Mouse (Mus musculus): ENCODE measurements around the gene Tenm2.

Gene Tenm2

DNA sequence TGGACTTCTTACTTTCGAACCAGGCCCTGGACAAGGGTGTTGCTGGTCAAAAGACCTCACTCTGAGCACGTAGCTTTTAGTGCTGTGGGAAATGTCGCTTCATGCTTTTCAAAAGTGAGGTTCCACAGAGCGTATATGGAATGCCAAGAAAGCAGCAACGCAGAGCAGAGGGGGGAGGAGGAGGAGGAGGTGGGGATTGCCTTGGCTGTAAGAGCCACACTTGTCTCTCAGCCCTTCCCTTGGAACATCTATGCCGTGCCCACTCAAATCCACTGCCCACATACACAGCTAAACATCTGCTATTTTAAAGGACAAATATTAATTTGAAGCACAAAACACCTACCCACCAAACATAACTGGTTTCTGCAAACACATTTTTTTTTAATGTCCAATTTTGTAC is 544.9 kb downstream of the Tenm2 start:
- DNase-seq = no peak

- no peak for DNase-seq
Observed at GRCm38 (mm10) chr11:36686253-36686652, 549.5 kb downstream of the Tenm2 start.

DNA sequence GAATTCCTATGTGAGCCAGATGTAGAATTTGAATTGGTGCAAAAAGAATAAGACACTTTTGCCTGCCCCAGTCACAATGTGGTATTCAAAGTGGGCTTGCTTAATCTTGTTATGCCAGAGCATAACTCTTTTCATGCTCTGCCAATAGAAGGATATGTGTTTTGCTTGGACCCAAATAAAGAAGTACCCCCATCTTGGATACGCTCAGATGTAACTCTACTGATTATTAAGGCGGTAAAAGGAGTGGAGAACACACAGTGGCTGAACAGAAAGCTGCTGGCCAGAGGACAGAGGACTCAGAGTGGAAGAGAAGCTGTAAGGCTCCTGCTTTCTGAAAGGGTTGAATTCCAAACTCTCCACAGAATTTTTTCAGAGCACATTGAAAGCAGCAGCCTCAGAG is 556.4 kb downstream of the Tenm2 start:
- DNase-seq = no peak

DNA sequence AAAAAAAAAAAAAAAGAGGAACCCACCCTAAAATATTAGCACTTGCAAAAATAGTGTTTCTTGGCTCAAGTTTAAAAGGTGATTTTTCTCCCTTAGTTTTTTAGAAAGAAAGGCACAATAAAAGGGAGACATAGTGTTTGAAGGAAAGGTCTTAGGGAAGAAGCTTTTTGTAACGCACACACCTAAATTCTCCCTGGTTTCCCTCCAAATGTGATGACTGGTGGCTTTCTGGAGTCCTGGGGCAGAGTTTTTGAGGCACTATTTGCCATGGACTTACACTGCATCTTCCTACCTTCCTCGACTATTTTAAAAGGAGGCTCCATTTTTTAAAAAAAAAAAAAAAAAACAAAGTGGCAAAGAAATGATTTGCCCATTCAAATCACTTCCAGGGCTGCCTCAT is 557.2 kb downstream of the Tenm2 start:
- no peak for DNase-seq

DNA sequence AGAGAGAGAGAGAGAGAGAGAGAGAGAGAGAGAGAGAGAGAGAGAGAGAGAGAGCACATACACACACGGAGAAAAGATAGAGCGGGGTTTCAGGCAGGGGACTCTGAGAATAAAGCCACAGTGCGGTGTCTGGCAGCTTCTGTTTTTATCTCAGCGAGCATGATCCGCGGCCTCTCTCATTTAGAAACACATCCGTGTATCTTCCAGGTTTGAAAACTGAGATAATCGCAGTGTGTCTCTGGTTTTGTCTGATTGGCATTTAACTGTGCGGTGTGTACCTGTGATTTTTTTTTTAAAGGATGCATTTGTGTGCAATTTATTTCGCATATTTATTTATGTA is 557.7 kb downstream of the Tenm2 start:
- DNase-seq = no peak

- peak; percentile 15 for DNase-seq
Observed at GRCm38 (mm10) chr11:36677321-36678056, 558.3 kb downstream of the Tenm2 start.

DNA sequence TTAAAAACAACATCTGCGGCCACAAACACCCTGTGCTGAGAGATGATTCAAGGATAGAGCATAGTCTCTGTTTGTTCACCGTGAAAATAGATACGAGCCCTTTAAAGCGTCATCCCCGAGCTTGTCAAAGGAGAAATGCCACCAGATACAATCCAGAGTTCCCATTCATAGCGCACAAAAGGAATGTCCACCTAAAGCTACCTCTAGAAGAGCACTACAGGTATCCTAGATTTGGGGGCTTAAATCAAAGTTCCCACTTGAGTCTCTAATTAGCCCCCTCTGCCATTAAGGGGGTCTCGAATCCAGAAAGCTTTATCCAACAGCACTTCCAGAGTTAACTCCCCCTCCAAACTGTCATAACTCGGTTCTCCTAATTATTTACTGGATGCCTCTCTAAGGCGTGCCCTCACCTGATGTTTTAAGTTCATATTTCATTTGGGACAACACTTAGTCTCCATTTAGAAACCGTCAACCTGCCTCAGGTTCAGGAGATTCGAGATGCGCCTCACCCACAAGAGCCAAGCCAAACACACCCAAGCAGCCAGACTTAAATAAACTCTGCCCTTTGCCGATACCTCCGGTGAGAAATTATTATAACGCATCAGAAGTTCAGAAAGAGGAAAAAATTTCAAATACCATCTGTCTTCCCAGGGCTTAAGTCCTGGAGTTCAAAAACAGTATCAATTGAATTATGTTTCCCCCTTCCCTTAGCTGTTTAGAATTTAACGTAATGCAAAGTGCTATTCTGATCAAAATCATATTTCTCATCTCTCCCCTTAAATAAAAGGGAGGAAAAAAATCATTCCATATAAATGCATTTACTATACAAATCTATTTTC is 559.1 kb downstream of the Tenm2 start:
- DNase-seq = no peak

- DNase-seq = no peak
Observed at GRCm38 (mm10) chr11:36674902-36675422, 560.8 kb downstream of the Tenm2 start.

- DNase-seq = no peak
Observed at GRCm38 (mm10) chr11:36674141-36674540, 561.6 kb downstream of the Tenm2 start.

DNA sequence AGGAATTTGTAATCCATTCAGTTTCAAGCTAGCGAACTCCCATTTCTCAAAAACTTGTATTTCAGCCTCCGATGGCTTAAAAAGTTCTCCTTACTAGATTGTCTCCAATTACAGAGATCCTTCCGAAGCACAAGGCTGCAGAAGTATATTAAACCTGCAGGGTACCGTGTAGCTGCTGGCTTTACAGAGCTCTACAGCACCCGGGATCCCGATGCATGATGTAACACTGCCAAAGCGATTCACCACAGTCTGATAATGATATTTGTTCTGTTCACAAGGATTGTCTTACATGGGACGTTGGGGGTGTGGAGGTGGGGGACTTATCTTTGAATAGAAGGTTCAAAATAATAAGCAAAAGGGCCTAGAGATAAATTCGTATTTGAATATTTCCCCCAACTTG is 564.6 kb downstream of the Tenm2 start:
- no peak for DNase-seq

DNA sequence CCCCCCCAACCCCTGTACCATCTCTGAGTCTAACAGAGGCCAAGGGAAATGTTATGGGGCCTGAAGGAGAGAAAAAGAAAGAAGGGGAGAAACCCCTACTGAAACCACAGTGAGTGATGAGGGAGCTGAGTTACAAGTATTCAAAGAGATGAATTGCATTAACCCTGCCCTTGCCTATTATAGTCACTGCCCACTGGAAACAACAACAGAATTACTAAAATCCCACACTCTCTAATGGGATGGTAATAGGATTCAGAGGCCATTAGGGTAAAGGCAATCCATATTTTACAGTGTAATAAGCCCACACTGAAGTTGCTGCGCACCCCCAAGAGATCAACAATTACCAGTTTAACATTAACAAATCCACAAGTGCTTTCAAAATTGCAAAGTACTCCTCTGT is 571.7 kb downstream of the Tenm2 start:
- DNase-seq = no peak

- DNase-seq = no peak
Observed at GRCm38 (mm10) chr11:36663571-36663970, 572.2 kb downstream of the Tenm2 start.

DNA sequence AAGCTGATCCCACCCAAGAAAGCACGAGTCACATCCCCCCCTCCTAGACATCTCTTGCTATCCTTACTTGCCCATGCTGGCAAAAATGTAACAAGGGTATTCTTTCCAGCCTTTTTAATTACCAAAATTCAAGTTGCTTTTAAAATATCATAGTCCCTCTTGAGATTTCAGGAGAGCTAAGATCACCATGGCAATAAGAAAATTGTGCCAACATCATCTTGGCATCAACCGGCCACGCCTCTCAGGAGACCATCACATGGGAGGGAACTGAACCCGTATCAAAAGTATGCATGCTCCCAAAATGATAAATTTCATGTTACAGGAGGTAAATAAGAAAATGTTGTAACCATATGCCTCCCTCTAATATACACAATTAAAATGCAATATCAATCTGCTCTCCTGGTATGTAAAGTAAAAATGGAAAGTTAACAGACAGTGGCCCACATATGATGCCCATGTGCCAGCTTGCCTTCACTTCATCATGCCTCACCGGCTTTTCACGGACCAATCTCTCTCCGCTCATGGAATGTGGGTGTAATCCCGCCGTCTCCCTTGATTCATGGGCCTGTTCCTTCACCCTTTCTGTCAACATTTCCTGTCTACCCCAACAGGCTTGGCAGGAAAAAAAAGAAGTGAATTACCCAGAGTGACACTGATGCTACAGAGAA is 582.0 kb downstream of the Tenm2 start:
- no peak for DNase-seq

- no peak for DNase-seq
Observed at GRCm38 (mm10) chr11:36647179-36647578, 588.6 kb downstream of the Tenm2 start.

GRCm38 (mm10) chr11:36635082-36635481 is 600.7 kb downstream of the Tenm2 start:
- no peak for DNase-seq

- no peak for DNase-seq
Observed at GRCm38 (mm10) chr11:36632201-36632600, 603.6 kb downstream of the Tenm2 start.

DNA sequence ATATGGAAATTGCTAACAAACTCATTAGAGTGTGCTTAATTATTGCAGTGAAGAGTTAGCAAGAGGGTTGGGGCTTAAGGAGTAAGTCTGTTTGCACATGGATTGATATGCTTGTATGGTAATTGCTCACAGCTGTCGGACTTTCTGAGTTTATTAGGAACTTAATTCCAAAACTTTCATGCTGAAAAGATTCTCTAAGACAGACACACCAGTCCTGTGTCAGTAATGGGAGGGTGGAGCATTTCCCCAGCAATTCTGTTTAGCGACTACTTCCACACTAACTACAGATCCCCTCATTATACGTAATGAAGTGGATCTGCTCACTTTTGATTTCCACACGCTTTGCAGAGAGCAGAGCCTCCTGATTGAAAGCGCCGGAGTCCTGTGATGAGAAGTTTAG is 622.0 kb downstream of the Tenm2 start:
- no peak for DNase-seq

GRCm38 (mm10) chr11:36604815-36605382 is 630.9 kb downstream of the Tenm2 start:
- no peak for DNase-seq

DNA sequence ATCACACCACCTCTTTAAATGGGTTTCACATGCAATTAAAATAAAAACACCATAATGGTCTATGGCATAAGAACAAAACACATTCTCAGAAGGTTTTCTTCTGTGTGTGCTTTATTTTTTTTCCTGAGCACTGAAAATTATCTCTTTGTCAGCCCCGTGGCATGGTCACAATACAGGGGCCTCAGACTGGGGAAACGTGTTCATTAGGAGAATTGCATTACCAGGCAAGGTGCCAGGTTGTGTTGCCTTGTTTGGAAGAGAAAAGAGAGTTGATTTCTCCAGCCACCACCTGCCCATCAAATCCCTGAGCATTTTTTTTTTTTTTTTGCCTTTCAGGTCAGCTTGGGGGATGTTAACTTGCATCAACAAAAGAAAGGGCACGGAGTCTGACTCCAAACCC is 631.5 kb downstream of the Tenm2 start:
- DNase-seq = no peak

DNA sequence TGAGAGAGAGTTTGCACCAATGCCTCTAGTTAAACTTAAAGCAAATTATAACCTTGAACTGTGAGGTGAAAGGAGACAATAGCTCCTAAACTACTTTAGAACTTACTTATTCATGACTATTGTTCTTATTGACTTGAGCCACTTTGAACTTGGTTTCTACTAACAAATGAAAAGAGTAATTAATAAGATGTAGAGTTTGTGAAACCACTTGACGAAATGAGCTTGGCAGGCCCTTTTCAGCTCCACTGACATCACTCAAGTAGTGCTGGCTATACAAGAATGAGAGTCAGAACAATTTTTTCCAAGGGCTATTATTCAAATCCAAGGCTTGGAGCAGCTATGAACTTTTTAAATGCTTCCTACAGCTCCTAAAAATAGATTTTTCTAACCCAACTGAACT is 643.3 kb downstream of the Tenm2 start:
- DNase-seq = no peak

DNA sequence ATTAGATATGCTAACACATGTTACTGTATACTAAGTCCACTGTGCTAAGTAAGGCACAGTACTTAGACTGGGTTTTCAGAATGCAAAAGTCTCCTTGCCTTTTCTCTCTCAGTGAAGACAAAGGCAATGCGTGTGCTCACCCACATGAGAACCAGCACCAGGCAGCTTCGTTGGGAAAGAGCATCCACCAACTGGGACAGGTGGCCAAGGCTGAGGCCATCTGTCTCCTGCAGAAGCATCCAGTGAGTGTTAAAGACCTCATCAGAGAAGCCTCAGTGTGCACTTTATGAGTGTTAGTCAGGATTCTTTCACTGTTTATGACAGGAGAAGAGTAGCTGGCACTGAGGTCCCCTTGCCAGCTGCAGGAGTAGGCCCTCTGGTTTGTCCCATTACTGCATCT is 669.6 kb downstream of the Tenm2 start:
- no peak for DNase-seq

GRCm38 (mm10) chr11:36562851-36563250 is 672.9 kb downstream of the Tenm2 start:
- DNase-seq = no peak

DNA sequence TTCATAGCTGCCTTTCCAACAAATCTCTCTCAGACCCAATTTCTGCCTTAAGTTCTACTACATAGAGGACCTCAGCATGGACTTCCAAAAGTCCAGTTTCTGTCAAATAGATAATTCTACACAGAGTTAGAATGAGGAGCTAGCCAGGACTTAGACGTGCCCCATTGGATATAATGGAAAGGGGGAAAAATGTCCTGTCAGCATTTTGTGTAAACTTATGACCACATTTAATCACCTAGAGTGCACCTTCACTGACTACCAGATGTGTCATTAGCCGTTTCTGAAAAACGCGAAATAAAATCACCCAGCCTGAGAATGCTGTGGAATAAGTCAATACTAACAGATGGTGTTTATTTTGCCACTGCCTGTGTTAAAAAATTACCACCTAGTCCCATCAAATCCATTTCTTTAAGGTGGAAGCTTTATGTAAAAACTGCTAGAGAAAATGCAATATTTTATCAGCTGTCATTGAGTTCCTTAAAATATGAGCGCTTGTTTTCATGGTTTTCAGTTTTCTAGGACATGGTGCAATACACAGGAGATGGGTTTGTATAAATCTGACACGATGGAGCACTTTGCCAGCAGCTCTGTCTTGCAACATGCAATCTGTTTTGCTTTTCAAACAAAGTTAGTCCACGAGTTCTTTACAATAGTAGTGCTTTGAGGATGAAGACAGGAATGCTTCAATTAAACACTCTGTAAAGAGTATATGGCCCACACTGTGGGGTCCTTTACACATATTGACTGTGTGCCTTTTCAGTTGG is 674.8 kb downstream of the Tenm2 start:
- no peak for DNase-seq

Data from kidney, adult 18-20 months (tissue).